Mouse (Mus musculus) R1 (cell line): ENCODE results near the gene Egf.

Experiments
- DNase-seq: peaks from one replicate; pipeline ENCODE4 v3.0.0-alpha.2; 2018; ENCODE audit warnings: low read depth, low spot score

Egf gene

DNA sequence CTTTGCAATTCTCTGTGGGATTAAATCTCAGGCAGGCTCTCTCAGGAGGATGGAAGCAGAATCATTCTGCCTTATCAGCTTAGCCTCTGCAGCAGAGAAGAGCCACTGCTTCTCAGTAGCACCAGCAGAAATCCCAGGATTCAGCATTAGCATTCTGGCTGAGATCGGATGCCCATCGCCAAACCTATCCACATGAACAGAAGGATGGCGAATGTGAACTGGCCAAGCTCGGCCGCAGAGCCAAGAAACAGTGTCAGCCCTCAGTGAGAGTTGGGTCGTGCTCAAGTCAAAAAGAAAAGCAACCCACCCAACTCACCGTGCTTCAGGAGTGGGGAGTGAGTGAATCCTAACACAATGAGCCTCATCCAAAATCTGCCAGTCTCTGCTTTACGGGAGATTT is 103.4 kb downstream of the Egf start:
- no peak for DNase-seq

DNA sequence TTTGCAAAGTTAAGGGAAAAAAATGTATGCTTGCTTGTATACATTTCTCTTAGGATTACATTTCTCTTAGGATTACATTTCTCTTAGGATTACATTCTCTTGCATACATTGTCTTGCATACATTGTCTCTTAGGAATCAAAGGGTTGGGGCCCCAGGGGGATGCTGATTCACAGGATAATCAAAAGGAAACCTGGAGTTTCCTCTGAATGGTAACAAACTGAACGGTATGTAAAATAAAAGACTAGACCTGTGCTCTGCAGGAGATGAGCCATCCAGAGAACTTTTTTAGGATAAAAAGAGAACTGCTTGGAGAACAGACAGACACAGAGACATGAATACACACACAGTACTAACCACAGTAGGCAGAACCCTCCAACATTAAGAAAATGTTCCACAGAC is 104.2 kb downstream of the Egf start:
- peak; percentile 98 for DNase-seq

DNA sequence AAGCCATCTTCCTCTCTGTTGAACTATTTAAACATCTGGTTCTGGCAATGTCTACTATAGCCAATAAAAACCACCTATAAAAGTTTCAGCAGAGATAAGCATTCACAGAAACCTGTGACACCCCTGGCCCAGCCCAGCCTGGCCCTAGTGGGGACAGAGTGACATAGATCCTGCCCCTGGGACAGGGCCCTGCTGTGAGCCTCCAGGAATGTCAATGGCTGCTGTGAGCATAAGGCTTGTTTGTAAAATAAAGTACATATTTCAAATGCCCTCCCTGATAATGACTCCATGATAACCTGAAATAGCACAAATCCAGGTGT is 104.9 kb downstream of the Egf start:
- peak; percentile 85 for DNase-seq

DNA sequence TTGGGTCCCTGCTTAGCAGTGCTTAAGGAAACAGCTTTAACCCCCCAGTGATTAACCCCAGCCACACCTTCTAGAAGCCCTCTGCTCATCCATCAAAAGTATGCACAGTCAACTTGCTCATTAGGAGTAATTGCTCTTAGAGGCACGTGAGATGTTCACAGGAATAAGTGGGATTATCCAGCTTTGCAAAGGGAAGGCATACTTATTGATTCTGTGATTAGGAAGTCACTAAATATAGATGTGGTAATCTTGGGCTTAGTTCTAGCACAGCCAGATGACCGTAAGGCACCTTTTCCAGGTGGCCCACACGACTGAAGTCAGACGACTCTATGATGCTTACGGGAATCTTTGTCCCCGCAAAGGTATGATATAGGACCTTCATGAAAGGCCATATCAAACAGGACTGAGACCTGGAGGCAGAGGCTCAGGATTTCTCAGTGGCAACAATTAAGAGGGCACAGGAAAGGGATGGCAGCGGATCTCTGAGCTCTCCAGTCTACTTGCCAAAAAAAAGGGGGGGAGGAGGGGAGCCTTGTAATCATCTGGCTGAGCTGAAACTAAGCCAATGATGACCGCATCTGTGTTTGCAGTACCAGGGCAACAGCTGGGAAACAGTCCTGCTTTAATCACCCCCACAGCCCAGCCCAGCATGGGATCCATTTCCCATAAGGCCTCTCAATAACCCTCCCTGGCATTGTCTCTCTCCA is 105.4 kb downstream of the Egf start:
- no peak for DNase-seq

DNA sequence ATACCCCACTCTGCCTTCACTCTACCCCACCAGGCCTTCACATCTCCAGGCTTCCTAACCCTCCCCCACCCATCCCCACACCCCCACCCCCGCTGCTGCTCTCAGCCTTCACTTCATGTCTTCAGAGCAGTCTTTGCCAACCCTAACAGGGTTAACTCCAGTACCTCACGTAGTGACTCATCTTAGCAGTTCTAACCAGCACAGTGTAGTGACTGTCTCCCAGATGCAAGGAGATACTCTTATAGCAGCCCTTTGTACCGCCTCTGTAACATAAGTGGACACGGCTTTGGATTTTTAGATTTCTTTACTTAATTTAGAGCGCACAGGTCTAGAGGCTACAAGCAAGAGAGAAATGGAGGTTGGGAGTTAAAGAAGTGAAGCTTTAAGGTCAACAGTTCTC is 106.5 kb downstream of the Egf start:
- no peak for DNase-seq

DNA sequence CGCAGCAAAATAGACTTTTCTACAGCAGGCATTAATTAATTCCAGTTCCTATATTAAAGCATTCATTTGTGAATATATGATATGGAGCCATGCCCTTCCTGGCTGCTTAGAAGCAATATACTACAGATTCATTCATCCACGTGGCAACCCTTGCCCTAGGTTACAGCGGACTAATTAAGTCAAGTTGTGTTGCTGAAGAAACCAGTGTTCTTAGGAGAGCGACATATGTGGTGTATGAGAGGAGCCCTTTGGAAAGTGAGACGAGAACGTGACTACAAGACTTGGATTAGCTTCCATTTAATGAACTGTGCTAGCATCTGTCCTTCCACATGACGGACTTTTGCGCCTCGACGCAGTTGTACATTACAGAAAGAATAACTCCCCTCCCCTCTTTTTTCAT is 107.8 kb downstream of the Egf start:
- DNase-seq, result no peak

DNA sequence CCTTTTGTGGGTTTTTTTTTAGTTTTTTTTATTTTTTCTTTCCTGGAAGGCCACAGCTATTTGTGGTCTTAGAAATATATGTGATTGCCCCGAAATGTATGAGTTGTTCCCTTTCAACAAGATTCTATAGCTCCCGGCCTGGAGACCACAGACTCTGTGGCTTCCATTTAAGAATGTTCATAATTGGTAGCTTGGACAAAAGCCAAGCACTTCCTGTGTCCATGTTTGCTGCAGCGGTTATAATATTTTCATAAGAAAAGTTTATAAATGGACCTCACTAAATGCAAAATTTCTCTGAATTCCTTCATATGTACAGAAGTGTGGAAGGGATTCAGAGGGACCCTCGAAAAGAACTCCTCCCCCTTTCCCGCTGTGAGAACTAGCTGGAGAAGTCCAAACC is 108.3 kb downstream of the Egf start:
- DNase-seq, result no peak

DNA sequence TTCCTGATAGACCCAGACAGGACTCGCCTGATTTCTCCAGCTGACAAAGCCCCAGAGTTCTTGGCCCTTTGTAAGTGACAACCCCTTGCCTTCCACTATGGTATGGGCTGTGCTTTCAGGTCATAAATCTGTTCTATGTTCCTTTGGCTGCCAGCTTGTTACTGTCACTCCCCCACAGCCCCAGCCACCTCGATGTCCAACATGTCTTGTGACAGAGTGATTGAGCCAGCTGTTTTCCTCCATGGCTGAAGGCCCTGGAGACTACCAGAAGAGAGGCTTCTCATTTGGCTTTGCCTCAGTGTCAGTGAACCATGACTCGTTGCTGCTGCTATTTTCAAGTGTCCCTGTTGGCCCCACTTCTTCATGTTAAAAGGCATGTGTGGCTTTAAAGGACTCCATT is 109.7 kb downstream of the Egf start:
- no peak for DNase-seq

DNA sequence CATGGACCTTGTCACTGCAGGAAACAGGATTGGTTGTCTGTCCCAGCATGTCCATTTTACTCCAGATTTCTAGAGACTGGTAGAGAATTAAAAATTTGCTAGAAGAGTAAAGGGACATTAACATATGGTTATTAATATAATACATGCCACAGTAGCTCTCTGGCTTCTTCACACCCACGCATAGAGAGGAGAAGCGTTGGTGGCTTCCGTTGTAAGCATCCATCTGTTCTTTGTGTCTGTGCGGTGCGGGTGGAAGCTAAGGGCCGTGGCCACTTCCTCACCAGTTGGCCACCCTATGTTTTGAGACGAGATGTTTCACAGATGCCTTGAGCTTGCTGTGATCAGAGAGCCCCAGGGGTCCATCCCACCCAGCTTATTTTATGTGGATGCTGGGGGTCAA is 113.5 kb downstream of the Egf start:
- DNase-seq, result no peak

DNA sequence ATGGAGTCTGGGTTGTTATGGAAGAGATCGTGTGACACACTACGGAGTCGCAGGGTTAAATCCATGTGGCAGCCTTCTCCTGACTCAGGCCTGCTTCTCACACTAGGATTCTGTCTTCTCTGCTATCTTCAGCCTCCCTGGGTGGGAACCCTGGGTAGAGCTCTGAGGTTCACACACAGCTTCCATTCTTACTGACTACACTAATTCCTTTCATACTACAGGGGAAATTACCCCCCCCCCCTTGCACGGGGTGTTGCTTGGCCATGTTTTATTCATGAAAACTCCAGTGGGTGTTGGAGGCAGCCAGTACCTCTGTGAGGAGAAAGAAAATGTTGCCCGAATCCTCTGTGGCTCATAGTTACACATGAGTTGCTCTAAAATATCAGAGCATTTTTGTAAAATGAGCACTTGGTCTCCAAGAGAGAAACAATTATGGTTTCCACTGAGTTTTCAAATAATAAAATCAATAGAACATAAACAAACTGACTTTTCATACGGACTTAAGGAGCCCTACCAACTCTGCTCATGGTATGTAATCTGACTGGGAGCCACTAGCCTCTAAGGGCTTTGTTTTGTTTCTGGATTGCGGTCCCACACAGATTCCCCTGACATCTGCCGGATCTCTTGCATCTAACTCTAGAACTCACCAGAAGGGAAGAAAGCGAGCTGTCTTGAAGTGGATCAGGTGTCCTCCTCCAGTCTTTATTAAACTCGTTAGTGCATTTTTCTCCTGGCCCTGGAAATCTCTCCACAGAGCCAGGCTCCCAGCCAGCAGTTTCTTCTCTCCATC is 114.7 kb downstream of the Egf start:
- no peak for DNase-seq

DNA sequence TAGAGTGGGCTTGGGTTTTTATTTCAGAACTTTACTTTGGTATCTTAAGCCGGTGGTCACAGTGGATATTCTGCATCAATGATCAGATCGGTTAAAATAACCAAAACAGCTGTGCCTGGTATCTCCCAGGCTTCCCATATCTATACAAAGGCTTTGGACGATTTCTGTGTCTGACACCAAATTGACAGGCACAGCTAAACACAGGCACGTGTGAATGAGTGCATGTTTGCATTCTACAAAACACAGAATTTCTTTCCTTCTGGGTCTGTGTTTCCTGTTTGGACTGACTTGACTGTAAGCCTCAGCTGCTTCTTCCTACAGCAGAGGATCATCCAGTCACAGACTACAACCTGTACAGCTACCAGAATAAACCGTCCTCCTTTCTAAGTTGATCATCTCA is 115.4 kb downstream of the Egf start:
- DNase-seq, result no peak

DNA sequence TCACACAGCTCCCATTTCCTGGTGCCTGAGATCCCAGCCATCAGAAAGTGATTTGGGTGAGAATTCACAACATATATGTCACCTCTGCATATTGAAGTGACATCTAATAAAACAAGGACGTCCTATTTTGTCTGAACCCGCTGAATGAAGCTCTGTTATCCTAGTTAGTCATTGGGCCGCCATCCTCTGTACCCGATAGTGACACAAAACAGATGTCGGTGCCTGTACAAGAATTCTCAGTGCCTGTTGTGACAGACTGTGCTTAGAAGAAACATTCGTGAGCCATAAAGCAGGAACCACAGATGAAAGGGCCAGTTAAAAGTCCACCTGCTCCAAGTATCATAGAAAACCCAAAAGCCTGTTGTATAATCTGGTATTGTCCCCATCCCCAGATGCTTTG is 117.7 kb downstream of the Egf start:
- no peak for DNase-seq

DNA sequence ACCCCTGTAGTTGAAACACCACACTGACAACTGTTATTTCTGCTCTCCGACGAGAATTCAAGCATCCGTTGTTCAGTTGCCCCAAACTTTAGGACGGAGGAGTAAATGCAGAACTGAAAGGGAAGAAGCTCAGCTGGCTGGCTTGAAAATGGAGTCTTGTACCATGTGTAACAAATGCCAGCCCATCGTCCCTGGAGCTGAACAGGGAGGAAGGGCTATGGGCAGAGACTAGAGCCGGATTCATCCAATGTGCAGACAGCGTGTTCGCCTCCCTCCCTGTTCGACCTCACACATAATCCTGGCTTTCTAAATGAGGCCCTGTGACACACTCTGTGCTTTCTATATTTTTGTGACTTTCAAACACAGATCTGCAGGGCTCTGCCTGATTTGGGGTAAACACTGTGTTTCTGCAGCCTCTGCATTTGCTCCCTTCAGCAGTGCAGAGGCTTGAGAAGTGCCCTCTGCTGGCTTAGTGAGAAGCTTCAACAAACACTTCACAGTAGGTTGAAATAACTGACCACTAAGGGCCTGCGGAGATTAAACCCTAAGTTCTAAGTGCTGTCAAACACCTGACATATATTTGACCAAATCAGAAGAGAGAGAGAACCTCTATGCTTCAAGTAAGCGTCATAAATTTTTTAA is 120.7 kb downstream of the Egf start:
- DNase-seq, result peak; percentile 60

DNA sequence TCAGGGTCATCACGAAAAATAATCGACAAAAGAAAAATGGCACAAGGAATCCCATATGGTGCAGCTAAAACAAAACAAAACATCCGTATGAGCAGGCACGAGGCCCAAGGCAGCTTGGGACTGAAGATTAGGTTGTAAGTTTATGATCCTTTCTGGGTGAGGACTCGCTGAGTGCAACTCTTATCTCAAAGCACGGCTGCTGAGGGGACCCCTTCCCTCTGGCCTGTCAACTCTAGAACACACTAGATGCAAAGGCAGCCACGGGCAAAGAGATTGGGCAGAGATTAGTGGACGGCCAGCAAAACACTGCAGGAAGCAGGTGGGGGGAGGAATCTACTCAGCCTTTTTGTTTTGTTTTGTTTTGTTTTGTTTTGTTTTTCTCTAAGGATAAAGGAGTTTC is 121.6 kb downstream of the Egf start:
- DNase-seq, result no peak

DNA sequence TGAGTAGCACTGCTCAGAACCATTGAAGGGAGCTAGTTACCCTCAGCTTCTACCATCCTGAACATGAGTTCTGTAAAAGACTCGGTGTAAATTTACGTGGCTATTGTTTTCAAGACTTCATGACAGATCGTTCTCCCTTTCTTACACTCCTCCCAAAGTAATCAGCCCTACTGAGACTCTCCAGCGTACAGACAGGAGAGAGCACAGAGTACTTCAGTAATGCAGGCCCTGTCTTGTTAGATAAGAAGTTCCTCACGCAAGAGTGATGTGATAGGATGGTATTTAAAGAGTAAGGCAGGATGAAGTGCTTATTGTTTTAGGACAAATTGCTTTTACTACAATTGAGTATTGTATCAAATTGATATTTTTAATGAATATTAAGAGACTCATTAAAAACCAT is 123.3 kb downstream of the Egf start:
- no peak for DNase-seq

DNA sequence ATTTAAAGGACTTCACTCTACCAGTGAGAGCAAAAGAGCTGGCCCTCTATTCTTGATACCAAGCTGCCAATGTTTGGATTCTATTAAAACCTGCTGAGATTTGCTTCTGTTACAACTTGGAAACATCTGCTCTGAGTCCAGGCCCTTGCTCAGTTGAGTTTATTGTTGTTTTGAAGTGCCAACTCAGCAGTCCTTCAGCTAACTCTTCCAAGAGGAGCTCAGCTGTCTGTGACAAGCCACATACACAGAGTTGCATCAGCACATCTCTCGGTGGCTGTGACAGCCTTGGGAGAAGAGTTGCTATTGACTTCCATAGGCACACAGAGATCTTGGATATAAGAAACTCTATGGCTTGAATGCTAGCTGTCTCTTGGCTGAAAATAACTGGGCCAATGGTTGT is 124.1 kb downstream of the Egf start:
- DNase-seq, result no peak
